Mouse (Mus musculus) embryo, embryonic 10.5 days (tissue): Measurements from ENCODE around the gene Lce1b.
"Not testable (repeated sequence)": the region's sequence is repeated elsewhere in the genome, so short reads cannot be mapped to it uniquely, and the experiment has no call there.

Experiments
- DNase-seq: peaks from one replicate; pipeline ENCODE4 v3.0.0-alpha.2; 2015; ENCODE audit warnings: low spot score

Lce1b gene

DNA sequence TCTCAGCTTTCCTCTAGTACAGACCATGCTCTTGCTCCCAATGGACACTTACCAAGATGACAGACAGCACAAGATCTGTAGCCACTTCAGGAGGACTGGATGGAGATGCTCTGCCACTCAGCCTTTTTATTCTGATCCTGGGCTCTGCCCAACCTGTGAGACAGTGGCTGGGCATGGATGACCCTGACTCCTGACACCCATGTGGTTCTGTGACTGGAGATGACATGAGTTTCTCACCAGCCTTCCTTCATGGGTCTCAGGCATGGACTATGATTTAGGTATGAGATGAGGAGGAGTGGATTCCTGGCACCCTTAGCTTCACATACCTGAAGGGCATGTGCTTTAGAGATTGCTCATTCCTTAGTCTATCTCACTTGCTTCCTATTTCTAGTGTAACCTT is at the start of gene Lce1b:
Lce1b (minus strand) TSS at position 101 of the 400 bp plus-strand sequence.
- no peak for DNase-seq

DNA sequence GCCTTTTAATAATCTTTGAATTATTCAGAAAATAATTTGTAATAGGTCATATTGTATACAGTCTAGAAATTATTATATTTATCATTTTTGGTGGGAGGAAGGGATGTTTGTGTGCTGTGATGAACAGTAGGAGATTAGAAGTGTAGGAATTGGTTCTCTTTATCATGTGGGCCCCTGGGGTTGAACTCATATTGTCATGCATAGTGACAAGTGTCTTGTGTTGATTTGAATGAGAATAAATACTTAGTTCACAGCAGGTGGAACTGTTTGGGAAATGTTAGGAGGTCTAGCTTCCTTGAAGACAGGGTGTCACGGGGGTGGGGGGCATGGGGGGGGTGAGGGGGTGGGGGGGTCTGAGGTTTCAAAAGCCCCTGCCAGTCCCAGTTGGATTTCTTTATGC is 37.9 kb upstream of the Lce1b start:
- DNase-seq = no peak

DNA sequence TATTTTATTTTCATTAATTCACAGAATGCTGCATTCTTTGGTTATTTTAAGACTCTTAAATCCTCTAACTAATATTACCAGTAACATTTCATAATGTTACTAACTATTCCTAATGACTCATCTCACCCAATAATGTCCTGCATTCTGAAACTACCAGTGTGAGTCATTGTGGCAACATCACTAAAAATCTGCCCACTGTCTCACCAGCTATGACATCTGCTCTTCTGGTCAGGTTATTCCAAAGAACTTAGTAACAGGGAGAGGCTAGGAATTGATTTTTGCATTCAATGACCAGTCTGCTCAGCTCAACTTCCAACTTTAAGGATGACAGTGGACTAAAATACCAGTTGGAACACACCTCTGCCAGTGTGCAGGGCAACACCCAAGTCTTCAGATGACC is 35.0 kb upstream of the Lce1b start:
- no peak for DNase-seq

DNA sequence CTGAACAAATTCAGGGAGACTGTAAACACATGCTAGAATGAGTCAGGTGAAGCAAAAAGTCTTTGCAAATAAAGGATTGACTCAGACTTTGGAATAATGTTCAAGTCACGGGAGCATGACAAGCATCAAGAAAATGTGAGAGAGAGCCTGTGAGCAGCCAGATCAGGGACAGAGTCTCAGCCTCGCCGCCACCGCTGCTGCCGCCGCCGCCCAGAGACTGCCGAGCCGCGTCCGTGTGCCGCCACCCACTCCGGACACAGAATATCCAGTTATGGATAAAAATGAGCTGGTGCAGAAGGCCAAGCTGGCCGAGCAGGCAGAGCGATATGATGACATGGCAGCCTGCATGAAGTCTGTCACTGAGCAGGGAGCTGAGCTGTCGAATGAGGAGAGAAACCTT is 32.4 kb upstream of the Lce1b start:
- DNase-seq = not testable (repeated sequence)

DNA sequence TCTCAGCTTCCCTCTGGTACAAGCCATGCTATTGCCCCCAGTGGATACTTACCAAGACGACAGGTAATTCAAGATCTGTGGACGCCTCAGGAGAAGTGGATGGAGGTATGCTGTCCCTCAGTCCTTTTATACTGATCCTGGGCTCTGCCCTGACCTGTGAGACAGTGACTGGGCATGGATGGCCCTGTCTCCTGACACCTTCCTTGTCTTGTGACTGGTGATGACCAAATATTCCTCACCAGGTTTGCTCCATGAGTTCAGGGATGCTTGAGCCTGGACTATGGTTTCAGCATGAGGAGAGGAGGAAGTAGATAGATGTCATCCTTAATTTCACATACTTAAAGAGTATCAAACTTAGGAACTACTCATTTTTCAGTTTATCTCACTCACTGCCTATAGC is 30.4 kb upstream of the Lce1b start, which contains the start of gene Lce1d:
Lce1d (minus strand) TSS at position 101 of the 400 bp plus-strand sequence.
- DNase-seq = no peak

DNA sequence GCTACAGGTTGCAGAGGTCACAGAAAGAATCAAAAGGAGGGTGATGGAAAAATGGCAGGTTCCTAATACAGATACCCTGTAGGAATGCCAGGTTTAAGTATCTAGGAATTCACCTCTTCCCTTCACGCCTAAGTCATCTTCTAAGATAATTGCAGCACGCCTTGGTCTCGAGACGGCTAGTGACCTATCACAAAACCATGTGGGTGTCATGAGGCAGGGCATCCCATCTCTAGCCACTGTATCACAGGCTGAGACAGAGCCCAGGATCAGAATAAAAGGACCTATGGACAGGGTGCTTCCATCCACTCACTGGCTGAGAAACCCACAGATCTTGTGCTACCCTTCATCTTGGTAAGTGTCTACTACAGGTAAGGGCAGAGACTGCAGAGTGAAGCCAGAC is 22.2 kb upstream of the Lce1b start, which contains the start of gene Lce1c:
Lce1c (plus strand) TSS at position 301 of the 400 bp plus-strand sequence.
- no peak for DNase-seq

DNA sequence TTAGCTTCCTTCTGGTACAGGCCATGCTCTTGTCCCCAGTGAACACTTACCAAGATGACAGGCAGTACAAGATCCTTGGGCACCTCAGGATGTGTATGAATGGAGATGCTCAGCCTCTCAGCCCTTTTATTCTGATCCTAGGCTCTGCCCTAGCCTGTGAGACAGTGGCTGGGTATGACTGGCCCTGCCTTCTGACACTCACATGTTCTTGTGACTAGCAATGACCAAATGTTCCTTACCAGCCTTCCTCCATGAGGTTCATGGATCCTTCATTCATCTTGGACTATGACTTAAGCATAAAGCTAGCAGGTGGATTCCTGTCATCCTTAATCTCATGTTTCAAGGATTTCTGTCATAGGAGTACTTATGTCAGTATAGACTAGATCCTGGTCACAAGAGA is 13.5 kb upstream of the Lce1b start, which contains the start of gene Lce1a2:
Lce1a2 (minus strand) TSS at position 101 of the 400 bp plus-strand sequence.
- no peak for DNase-seq

DNA sequence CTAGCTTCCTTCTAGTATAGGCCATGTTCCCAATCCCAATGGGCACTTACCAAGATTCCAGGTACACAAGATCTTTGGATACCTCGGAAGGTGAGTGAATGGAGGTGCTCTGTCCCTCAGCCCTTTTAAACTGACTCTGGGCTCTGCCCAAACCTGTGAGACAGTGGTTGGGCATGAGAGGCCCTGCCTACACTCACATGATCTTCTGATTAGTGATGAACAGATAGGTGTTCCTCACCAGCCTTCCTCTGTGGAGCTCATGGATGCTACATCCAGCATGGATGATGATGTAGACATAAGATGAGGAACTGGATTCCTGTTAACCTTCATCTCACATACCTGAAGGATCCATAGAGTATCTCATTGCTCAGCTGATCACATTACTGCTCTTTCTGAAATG is 8.5 kb downstream of the Lce1b start, which contains the start of gene Lce1a1:
Lce1a1 (minus strand) TSS at position 101 of the 400 bp plus-strand sequence.
- DNase-seq = no peak

DNA sequence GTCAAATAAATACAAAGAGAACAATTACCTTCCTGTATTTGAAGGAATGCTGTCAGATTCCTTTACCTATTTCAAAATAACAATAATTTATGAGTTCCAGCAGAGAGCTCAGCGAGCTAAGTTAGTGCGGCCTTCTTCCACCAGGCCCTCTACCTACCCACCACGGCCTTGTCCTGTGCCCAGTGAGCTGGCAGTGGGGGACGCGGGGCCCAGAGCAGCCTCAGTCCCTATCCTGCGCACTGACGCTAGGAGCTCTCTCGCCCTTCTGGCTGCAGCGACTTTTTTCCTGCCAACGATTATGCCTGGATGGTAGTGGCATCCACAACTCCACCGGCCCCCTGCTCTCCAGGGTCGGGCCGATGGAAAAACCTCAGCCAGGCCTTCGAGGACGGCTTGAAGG is 16.9 kb downstream of the Lce1b start:
- DNase-seq = no peak

DNA sequence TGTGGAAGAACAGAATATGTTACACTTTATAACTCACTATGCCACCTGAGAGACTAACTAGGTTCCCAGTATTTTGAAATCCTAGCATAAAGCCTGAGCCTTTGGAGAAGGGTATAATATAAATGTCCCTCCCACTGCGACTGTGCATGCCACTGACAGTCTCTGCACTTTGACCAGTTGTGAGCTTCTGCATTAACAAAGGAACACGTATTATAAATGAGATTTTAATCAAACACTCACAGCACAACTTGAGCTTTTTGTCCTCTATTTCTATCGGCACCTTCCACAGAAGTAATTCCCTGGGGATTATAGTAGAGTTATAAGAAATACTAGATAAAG is 18.1 kb downstream of the Lce1b start:
- DNase-seq = no peak

DNA sequence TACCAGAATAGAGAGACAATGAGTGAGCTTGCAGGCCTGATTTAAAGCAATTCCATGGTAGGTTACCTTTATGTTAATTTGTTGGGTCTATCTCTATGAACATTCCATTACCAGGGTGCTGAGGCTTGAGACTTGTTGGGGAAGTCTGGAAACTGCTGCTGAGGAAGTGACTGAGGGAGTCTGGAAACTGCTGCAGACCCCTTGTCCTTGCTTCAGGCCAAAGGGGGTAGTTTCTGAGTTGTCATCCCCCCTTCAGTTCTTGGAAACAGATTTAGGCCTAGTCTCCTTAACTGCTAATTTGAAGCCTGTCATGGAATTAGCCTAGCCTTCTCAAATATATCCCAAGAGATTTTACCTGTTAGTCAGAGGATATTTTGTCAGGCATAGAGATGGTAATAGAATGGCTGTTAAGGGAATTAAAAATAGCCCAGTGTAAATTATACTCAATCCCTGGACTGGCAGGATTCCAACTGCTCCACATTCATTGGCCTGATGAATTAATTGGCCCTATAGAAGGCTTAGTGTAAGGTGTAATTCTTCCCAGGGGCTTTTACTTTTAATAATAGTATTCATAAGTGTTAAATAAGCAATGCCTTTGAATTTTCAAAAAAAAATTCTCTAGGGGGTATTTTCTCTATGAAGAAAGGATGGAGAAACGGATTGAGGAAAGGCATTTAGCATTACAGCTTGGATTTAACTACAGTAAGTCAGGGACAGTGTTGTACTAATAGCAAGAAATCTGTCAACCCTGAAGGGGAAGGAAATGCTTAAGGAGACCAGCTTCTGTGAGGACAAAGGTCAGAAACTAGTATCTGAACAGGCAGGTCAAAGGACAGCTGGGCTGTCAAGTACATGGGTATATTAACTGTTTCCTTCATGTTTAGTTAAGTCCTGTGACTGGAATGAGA is 18.7 kb downstream of the Lce1b start:
- peak; percentile 1 for DNase-seq

DNA sequence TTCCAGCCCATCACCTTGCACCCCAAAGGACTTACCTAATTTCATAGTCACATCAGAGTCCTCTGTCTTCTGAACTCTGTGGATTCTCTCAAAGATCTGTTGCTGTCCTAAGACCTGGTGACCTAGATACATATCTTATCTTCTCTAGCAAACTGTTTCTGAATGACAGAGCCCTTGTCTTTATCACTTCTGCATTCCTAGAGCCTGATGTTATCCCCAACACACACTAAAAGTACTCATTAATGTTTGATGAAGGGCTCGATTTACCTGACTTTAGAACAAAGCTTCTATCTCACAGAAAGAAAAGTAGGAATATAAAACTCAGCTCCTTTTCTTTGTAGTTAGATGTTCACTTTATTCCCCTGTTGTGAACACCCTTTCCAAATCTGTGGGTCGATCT is 35.2 kb downstream of the Lce1b start, which contains the start of gene Lce6a:
Lce6a (minus strand) TSS at position 101 of the 400 bp plus-strand sequence.
- DNase-seq = no peak

DNA sequence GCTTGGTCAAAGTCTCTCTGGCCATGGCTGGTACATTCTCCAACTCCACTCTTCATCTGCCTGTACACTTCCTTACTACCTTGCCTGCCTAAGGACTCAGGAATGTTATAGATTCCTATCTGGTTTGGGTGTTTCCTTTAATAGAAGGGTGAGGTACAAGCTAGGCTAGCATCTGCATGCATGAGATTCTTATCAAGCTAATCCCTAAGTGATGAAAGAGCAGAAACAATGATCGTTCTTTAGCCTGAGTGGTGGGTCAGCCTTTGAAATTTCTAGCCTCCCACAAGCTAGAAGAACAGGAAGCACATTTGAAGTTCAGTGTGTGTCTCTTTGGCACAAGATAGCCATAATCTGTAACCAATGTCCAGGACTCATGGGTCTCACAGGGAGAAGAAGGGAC is 46.9 kb downstream of the Lce1b start:
- no peak for DNase-seq

DNA sequence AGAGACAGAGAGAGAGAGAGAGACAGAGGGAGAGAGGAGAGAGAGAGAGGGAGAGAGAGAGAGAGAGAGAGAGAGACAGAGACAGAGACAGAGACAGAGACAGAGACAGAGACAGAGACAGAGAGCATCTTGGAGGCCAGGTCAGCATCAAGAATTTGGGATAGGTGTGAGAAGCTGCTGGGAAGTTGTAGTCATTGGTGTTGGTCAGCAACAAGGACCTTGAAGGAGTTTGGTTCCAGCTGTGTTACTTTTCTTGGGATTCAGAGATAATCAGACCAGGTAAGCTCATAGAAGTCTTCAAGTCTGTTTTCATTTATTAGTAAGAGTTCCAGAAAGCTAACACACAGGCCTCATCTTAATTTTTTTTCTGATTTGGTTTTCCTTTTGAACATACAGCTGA is 49.3 kb downstream of the Lce1b start, which contains the start of gene 2210017I01Rik:
2210017I01Rik (minus strand) TSS at position 101 of the 400 bp plus-strand sequence.
- no peak for DNase-seq
